Mouse (Mus musculus): ENCODE data around the gene Ednra.

Ednra gene

DNA sequence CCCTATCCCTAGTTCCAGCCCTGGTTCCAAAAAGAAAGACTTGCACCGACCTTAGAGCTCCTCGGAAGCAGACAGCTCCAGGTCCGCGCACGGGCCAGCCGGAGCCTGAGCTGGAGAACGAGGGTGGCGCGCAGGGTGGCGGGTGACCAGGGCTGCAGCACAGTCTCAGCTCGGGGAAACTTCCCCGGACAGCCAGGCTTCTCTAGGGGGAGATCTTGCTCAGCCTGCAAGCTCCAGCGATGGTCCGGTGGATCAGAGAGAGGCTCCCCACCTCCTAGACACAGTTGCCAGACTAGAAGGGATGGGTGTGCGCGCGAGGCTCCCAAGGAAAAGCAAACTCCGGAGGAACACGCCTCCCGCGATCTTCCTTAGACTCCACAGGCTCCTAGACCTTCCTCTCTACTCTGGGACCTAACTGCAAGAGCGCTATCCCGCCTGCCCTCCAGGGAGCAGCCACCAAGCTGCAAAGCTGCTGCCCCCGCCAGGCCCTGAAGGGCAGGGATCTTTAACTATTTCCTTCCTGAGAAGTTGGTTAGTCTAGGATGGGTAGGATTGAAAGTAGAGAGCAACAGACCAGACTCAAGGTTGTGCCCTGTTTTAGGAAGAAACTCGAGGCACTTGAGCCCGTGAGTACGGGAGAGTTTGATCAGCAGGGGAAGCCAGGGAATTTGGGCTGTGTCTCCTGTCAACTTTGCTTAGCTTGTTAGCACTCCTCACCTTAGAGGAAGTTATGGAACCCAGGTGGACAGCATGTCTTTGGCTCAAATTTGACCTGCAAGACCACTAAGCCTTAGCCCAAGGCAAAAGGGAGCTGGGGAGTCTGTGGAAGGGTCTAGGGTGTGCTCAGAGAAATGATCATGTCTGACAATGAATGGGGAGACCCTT, at the start of gene Ednra:
Gene Ednra, minus strand, starts transcription at position 419 of the 885 bp plus-strand sequence.
- DNase-seq (ENCODE audit: low spot score in 2 of 2), result peak; percentile 17 to 23

- no peak for DNase-seq (ENCODE audit: low spot score in 2 of 2)
Observed at GRCm38 (mm10) chr8:77773831-77774230, 49.6 kb upstream of the Ednra start.

- DNase-seq (ENCODE audit: low spot score in 2 of 2), result no peak
Observed at GRCm38 (mm10) chr8:77773256-77773655, 49.0 kb upstream of the Ednra start.

GRCm38 (mm10) chr8:77772210-77772886, 48.1 kb upstream of the Ednra start:
- DNase-seq (ENCODE audit: low spot score in 2 of 2), result no peak

DNA sequence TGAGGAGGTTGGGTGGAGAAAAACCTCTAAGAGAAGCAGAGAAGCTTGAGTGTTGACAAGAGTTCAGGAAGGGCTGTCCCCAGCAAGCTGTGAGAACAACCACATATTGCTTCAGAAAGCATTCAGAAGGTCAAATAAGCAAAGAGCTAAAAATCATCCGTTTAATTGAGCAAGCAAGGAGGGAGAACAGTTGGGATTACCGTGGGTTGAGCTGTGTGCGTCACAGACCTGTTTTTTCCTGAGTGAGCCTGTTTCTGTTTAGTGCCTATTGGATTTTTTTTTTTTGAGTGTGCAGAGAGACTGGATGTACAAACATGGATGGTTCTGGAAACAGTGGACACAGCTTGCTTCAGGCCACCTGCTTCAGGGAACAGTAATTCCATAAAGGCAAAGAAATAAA, 46.7 kb upstream of the Ednra start:
- no peak for DNase-seq (ENCODE audit: low spot score in 2 of 2)

DNA sequence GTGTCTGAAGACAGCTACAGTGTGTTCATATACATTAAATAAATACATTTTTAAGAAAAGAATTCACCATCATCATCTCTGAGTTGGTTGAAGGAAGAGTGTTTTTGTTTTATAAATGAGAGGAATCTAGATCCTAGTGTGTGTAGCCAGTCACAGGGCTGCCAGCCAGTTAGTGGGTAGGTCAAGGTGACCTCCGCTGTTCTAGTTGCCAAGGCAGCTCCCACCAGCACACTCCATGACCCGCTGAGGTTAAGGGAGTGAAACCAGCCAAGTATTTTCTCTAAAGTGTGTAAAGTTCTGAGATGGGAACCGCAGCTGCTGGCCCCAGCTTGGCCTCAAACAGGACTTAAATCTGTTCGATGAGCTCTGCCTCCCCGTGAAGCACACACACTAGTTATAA, 44.7 kb upstream of the Ednra start:
- DNase-seq (ENCODE audit: low spot score in 2 of 2), result no peak

- no peak for DNase-seq (ENCODE audit: low spot score in 2 of 2)
Observed at GRCm38 (mm10) chr8:77764253-77764652, 40.0 kb upstream of the Ednra start.

GRCm38 (mm10) chr8:77762967-77763366, 38.7 kb upstream of the Ednra start:
- no peak for DNase-seq (ENCODE audit: low spot score in 2 of 2)

GRCm38 (mm10) chr8:77755441-77755840, 31.2 kb upstream of the Ednra start:
- no peak for DNase-seq (ENCODE audit: low spot score in 2 of 2)

- DNase-seq (ENCODE audit: low spot score in 2 of 2), result no peak
Observed at GRCm38 (mm10) chr8:77753796-77754195, 29.5 kb upstream of the Ednra start.

GRCm38 (mm10) chr8:77752041-77752440, 27.8 kb upstream of the Ednra start:
- no peak for DNase-seq (ENCODE audit: low spot score in 2 of 2)

DNA sequence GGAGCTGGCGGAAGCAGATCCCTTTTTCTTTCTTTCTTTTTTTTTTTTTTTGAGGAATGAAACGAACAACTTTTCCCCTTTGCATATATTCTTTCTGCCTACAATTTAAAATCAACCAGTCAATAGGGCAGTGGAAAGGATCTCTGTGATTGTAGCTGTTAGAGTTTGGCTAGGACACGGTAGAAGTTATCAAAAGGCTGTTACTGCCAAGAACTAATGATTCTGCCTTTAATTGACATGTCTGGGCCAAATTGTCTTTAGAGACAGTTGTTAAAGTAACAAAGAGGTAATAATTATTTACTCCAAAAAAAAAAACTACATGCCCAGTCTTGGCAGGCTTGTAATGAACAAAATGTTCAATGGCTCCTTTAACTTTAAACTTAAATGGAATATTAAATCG, 26.1 kb upstream of the Ednra start:
- DNase-seq (ENCODE audit: low spot score in 2 of 2), result no peak

DNA sequence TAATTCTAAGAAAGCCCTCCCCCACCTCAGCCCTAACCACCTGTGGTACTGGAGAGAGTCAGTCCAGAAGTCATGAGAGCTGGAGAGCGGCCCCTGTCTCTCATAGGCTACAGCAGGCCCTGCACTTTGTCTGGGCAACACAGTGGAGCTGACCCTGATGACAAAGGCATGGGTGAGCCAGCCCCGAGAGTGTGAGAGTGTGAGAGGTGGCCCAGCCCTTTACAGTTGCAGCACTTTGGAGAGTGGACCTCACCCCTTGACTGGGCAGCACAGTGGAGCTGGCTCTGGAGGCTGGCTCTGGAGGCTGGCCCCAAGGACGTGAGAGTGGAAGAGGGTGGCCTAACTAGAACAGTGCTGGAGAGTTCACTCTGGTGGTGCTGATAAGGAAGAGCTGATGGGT, 20.2 kb upstream of the Ednra start:
- DNase-seq (ENCODE audit: low spot score in 2 of 2), result no peak

DNA sequence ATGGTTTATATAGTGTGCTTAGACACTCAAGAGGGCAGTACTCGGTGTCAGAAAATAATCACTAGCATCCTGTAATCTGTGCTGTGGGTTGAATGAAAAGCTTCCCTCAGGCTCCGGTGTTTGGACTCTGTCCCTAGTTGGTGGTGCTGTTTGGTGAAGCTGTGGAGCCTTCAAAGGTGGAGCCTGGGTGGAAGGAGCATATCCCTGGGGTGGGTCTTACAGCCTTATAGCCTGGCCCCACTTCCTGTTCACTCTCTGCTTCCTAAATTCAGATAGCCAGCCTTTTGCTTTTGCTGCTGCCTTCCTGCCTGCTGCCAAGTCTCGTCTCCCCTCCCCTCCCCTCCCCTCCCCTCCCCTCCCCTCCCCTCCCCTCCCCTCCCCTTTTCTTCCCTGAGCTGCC, 18.1 kb upstream of the Ednra start:
- no peak for DNase-seq (ENCODE audit: low spot score in 2 of 2)

GRCm38 (mm10) chr8:77741050-77741777, 16.9 kb upstream of the Ednra start:
- DNase-seq (ENCODE audit: low spot score in 2 of 2), result no peak

- DNase-seq (ENCODE audit: low spot score in 2 of 2), result no peak
Observed at GRCm38 (mm10) chr8:77738419-77738818, 14.2 kb upstream of the Ednra start.

- no peak for DNase-seq (ENCODE audit: low spot score in 2 of 2)
Observed at GRCm38 (mm10) chr8:77737327-77737726, 13.1 kb upstream of the Ednra start.

DNA sequence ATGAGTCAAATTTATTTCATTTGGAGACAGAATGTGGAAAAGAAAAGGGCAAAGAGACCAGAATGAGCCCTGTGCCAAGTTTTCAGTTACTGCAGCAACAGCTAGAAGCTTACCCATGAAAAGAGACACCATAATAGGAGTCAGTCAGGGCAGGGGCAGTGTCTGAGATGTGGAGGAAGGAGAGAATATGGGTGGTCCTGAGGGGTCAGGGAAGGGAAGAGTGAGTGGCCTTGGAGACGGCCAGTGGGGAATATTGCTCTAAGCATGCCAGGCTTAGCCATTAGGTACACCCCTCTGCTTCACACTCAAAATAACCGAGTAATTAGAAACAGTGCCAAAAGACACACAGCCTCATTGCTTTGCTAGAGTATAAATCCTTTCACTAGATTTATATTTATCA, 9.5 kb upstream of the Ednra start:
- DNase-seq (ENCODE audit: low spot score in 2 of 2), result no peak

- DNase-seq (ENCODE audit: low spot score in 2 of 2), result no peak
Observed at GRCm38 (mm10) chr8:77732964-77733363, 8.7 kb upstream of the Ednra start.

GRCm38 (mm10) chr8:77725406-77725805, 1.1 kb upstream of the Ednra start:
- DNase-seq (ENCODE audit: low spot score in 2 of 2), result no peak

GRCm38 (mm10) chr8:77723534-77724045, 674 bp downstream of the Ednra start:
- peak in 1 of 2 experiments; percentile 4 for DNase-seq (ENCODE audit: low spot score in 2 of 2)

GRCm38 (mm10) chr8:77723018-77723417, 1.2 kb downstream of the Ednra start:
- no peak for DNase-seq (ENCODE audit: low spot score in 2 of 2)
